Mouse (Mus musculus): Measurements from ENCODE around the gene Kbtbd3. TPM values are rescaled to one million over a fixed set of nuclear protein-coding genes. Genes with fewer than 3 reads are reported as not detected.

Gene Kbtbd3
- polyA plus RNA-seq (2015; fragmentation: Nextera tagmentation; extraction: Ambion mirVana): 12.1 and 13.8 TPM in 2 replicates

GRCm38 (mm10) chr9:4309351-4310085 is at the start of gene Kbtbd3, which contains the start of gene Aasdhppt:
Gene Kbtbd3, plus strand, starts transcription at chr9:4309833.
Gene Aasdhppt, minus strand, starts transcription at chr9:4309471.
- Histone ChIP-seq H3K36me3 (ENCODE audit: control insufficient read depth, insufficient read depth, low read length) (0 out of 2 replicates have a peak, but pooled peaks cover 2% of the 10 kb centered on the region), H3K4me3 (ENCODE audit: low read depth, low read length) (peak within 1 kb of the TSS; percentile 82), H3K4me1 (ENCODE audit: control insufficient read depth, insufficient read depth, low read length) (peaks cover 22% of the 10 kb centered on the region), H3K9me3 (replicated peaks; ENCODE audit: control insufficient read depth, low read length, poor library complexity, severe bottlenecking) (no peaks in the 10 kb centered on the region), H3K27ac (ENCODE audit: low read length) (peak within 1 kb of the TSS; percentile 95), H3K9ac (ENCODE audit: low read depth, low read length) (peak within 1 kb of the TSS; percentile 87), H3K4me2 (ENCODE audit: low read length) (peak within 1 kb of the TSS; percentile 84), H3K27me3 (ENCODE audit: control insufficient read depth, insufficient read depth, low read depth, low read length) (no peaks in the 10 kb centered on the region)
- under 1% methylated on average over 53 of the region's 53 CpGs for WGBS
- peak; percentile 98 for ATAC-seq

GRCm38 (mm10) chr9:4259841-4260745 is 49.5 kb upstream of the Kbtbd3 start:
- Histone ChIP-seq H3K4me1 (ENCODE audit: control insufficient read depth, insufficient read depth, low read length) (no peaks in the 10 kb centered on the region), H3K4me2 (ENCODE audit: low read length) (peak overlapping the region; percentile 26; the same call in 1 of the 2 replicates), H3K9ac (ENCODE audit: low read depth, low read length) (0 out of 2 replicates have a peak overlapping the region, but pooled peaks have one; percentile 26), H3K27ac (ENCODE audit: low read length) (no peak overlapping the region), H3K36me3 (ENCODE audit: control insufficient read depth, insufficient read depth, low read length) (no peaks in the 10 kb centered on the region), H3K4me3 (ENCODE audit: low read depth, low read length) (peak overlapping the region; percentile 29), H3K9me3 (replicated peaks; ENCODE audit: control insufficient read depth, low read length, poor library complexity, severe bottlenecking) (peaks cover 8% of the 10 kb centered on the region), H3K27me3 (ENCODE audit: control insufficient read depth, insufficient read depth, low read depth, low read length) (no peaks in the 10 kb centered on the region)
- ATAC-seq: peak; percentile 84
- WGBS: 61% methylated on average over 65 of the region's 65 CpGs

GRCm38 (mm10) chr9:4260746-4261090 is 48.9 kb upstream of the Kbtbd3 start:
- Histone ChIP-seq H3K4me1 (ENCODE audit: control insufficient read depth, insufficient read depth, low read length) (no peaks in the 10 kb centered on the region), H3K27ac (ENCODE audit: low read length) (no peak overlapping the region), H3K4me2 (ENCODE audit: low read length) (peak overlapping the region; percentile 26; the same call in 1 of the 2 replicates), H3K36me3 (ENCODE audit: control insufficient read depth, insufficient read depth, low read length) (no peaks in the 10 kb centered on the region), H3K9ac (ENCODE audit: low read depth, low read length) (no peak overlapping the region), H3K27me3 (ENCODE audit: control insufficient read depth, insufficient read depth, low read depth, low read length) (no peaks in the 10 kb centered on the region), H3K9me3 (replicated peaks; ENCODE audit: control insufficient read depth, low read length, poor library complexity, severe bottlenecking) (peaks cover 8% of the 10 kb centered on the region), H3K4me3 (ENCODE audit: low read depth, low read length) (peak overlapping the region; percentile 29)
- ATAC-seq: no peak
- WGBS: 68% methylated on average over 12 of the region's 12 CpGs

- H3K4me2 ChIP-seq (ENCODE audit: low read length): no peak overlapping the region
- H3K4me1 ChIP-seq (ENCODE audit: control insufficient read depth, insufficient read depth, low read length): no peaks in the 10 kb centered on the region
- no peak overlapping the region for H3K4me3 ChIP-seq (ENCODE audit: low read depth, low read length)
- no peaks in the 10 kb centered on the region for H3K9me3 ChIP-seq (replicated peaks; ENCODE audit: control insufficient read depth, low read length, poor library complexity, severe bottlenecking)
- H3K36me3 ChIP-seq (ENCODE audit: control insufficient read depth, insufficient read depth, low read length): no peaks in the 10 kb centered on the region
- no peak overlapping the region for H3K27ac ChIP-seq (ENCODE audit: low read length)
- ATAC-seq: no peak
- no peak overlapping the region for H3K9ac ChIP-seq (ENCODE audit: low read depth, low read length)
- WGBS: 90% methylated on average over 3 of the region's 3 CpGs
- H3K27me3 ChIP-seq (ENCODE audit: control insufficient read depth, insufficient read depth, low read depth, low read length): no peaks in the 10 kb centered on the region
Observed at GRCm38 (mm10) chr9:4266881-4267280, 42.8 kb upstream of the Kbtbd3 start.

- Histone ChIP-seq H3K4me1 (ENCODE audit: control insufficient read depth, insufficient read depth, low read length) (no peaks in the 10 kb centered on the region), H3K27ac (ENCODE audit: low read length) (no peak overlapping the region), H3K4me3 (ENCODE audit: low read depth, low read length) (no peak overlapping the region), H3K27me3 (ENCODE audit: control insufficient read depth, insufficient read depth, low read depth, low read length) (no peaks in the 10 kb centered on the region), H3K36me3 (ENCODE audit: control insufficient read depth, insufficient read depth, low read length) (no peaks in the 10 kb centered on the region), H3K4me2 (ENCODE audit: low read length) (no peak overlapping the region), H3K9me3 (replicated peaks; ENCODE audit: control insufficient read depth, low read length, poor library complexity, severe bottlenecking) (no peaks in the 10 kb centered on the region; the same call in 1 of the 2 replicates), H3K9ac (ENCODE audit: low read depth, low read length) (no peak overlapping the region)
- 4% methylated on average over 3 of the region's 3 CpGs for WGBS
- peak; percentile 17; the same call in 1 of the 2 replicates for ATAC-seq
Observed at GRCm38 (mm10) chr9:4283850-4284249, 25.8 kb upstream of the Kbtbd3 start.

GRCm38 (mm10) chr9:4300466-4300865 is 9.2 kb upstream of the Kbtbd3 start:
- Histone ChIP-seq H3K4me2 (ENCODE audit: low read length) (no peak overlapping the region), H3K27ac (ENCODE audit: low read length) (no peak overlapping the region), H3K9ac (ENCODE audit: low read depth, low read length) (no peak overlapping the region), H3K27me3 (ENCODE audit: control insufficient read depth, insufficient read depth, low read depth, low read length) (no peaks in the 10 kb centered on the region), H3K4me1 (ENCODE audit: control insufficient read depth, insufficient read depth, low read length) (peaks cover 3% of the 10 kb centered on the region; the same call in 1 of the 2 replicates), H3K4me3 (ENCODE audit: low read depth, low read length) (no peak overlapping the region), H3K9me3 (replicated peaks; ENCODE audit: control insufficient read depth, low read length, poor library complexity, severe bottlenecking) (no peaks in the 10 kb centered on the region), H3K36me3 (ENCODE audit: control insufficient read depth, insufficient read depth, low read length) (peaks cover 12% of the 10 kb centered on the region)
- WGBS: 93% methylated on average over 2 of the region's 2 CpGs
- ATAC-seq: no peak

GRCm38 (mm10) chr9:4304867-4305266 is 4.8 kb upstream of the Kbtbd3 start:
- WGBS: 74% methylated on average over 1 of the region's 1 CpGs
- peaks cover 16% of the 10 kb centered on the region for H3K4me1 ChIP-seq (ENCODE audit: control insufficient read depth, insufficient read depth, low read length)
- no peak overlapping the region for H3K4me2 ChIP-seq (ENCODE audit: low read length)
- H3K36me3 ChIP-seq (ENCODE audit: control insufficient read depth, insufficient read depth, low read length): peaks cover 6% of the 10 kb centered on the region; the same call in 1 of the 2 replicates
- no peaks in the 10 kb centered on the region for H3K9me3 ChIP-seq (replicated peaks; ENCODE audit: control insufficient read depth, low read length, poor library complexity, severe bottlenecking)
- H3K4me3 ChIP-seq (ENCODE audit: low read depth, low read length): no peak overlapping the region
- no peak overlapping the region for H3K9ac ChIP-seq (ENCODE audit: low read depth, low read length)
- ATAC-seq: no peak
- H3K27ac ChIP-seq (ENCODE audit: low read length): no peak overlapping the region
- H3K27me3 ChIP-seq (ENCODE audit: control insufficient read depth, insufficient read depth, low read depth, low read length): no peaks in the 10 kb centered on the region

GRCm38 (mm10) chr9:4308628-4309350 is 844 bp upstream of the Kbtbd3 start:
- no peaks in the 10 kb centered on the region for H3K36me3 ChIP-seq (ENCODE audit: control insufficient read depth, insufficient read depth, low read length)
- peaks cover 24% of the 10 kb centered on the region for H3K4me1 ChIP-seq (ENCODE audit: control insufficient read depth, insufficient read depth, low read length)
- H3K9ac ChIP-seq (ENCODE audit: low read depth, low read length): peak overlapping the region; percentile 87
- no peak; the same call in 1 of the 2 replicates for ATAC-seq
- H3K9me3 ChIP-seq (replicated peaks; ENCODE audit: control insufficient read depth, low read length, poor library complexity, severe bottlenecking): no peaks in the 10 kb centered on the region
- H3K27me3 ChIP-seq (ENCODE audit: control insufficient read depth, insufficient read depth, low read depth, low read length): no peaks in the 10 kb centered on the region
- H3K4me2 ChIP-seq (ENCODE audit: low read length): peak overlapping the region; percentile 84
- H3K4me3 ChIP-seq (ENCODE audit: low read depth, low read length): peak overlapping the region; percentile 82
- WGBS: under 1% methylated on average over 36 of the region's 36 CpGs
- peak overlapping the region; percentile 95 for H3K27ac ChIP-seq (ENCODE audit: low read length)

Data from midbrain, embryonic 16.5 days (tissue).